Mouse (Mus musculus): ENCODE measurements around the gene Srcin1. TPM values are rescaled to one million over a fixed set of nuclear protein-coding genes. Genes with fewer than 3 reads are reported as not detected.
A peak's percentile ranks its signal among the peaks of the same experiment; 100 is the strongest.

Gene Srcin1
- polyA plus RNA-seq, 1 experiment from 2014 or later = 0.08 TPM

- Histone ChIP-seq H3K27me3 (replicated peaks) (peaks cover 84% of the 10 kb centered on the region), H3K9ac (no peak overlapping the region), H3K4me3 (no peak overlapping the region), H3K9me3 (no peaks in the 10 kb centered on the region), H3K4me1 (peaks cover 30% of the 10 kb centered on the region), H3K36me3 (no peaks in the 10 kb centered on the region), H3K4me2 (no peak overlapping the region), H3K27ac (replicated peaks) (no peak overlapping the region)
- 80% methylated on average over 6 of the region's 6 CpGs for WGBS
- no peak for ATAC-seq (ENCODE audit: extremely low read depth, insufficient number of reproducible peaks, low FRiP score, low TSS enrichment)
These were observed 45.9 kb downstream of the Srcin1 start for GRCm38 (mm10) chr11:97530069-97530468.

DNA sequence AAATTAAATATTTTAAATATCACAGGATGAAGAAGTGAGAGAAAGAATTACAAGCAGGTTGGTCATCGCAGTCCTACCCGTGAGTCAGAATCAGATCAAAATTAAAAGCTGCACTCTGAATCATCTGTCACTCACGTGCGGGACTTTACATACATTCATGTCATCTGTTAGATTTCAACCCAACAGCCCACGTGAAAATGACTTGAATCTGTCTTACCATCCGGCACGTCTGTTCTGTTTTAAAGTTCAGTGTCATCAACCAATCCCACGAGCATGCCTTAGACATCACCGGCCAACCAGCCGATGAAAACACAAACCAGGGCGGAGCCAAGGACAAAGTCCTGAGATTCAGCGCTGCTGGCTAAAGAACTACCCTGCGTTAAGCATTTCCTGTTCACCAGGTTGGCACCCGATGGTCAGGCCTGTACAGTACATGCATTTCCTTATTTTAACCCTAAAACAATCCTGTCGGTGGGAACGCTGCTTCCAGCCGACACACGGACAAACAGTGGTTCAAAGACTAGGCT lies 47.6 kb downstream of the Srcin1 start:
- ATAC-seq (ENCODE audit: extremely low read depth, insufficient number of reproducible peaks, low FRiP score, low TSS enrichment) = no peak
- 68% methylated on average over 18 of the region's 18 CpGs for WGBS
- H3K27me3 ChIP-seq (replicated peaks) = peaks cover 77% of the 10 kb centered on the region
- H3K36me3 ChIP-seq = no peaks in the 10 kb centered on the region
- H3K9ac ChIP-seq = no peak overlapping the region
- H3K4me1 ChIP-seq = peaks cover 30% of the 10 kb centered on the region
- H3K27ac ChIP-seq (replicated peaks) = no peak overlapping the region
- H3K9me3 ChIP-seq = no peaks in the 10 kb centered on the region
- H3K4me2 ChIP-seq = no peak overlapping the region
- H3K4me3 ChIP-seq = no peak overlapping the region

DNA sequence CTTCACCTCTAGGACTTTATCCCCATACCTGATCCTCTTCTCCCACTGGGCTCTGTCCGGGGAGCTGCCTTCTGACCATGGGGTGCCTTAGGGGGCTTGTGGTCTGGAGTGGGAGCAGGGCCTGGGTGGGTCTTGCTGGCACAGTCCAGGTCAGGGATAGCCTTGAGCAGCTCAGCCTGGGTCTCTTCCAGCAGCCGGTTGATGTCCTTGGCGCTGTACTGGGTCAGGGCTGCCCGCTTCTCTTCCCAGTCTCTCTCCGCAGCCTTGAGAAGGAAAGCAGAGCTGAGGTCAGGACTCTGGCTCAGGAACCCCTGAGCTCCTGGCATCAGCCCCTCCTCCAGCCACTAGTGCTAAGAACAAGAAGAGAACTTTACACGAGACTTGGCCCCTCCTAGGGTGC lies 50.7 kb downstream of the Srcin1 start:
- no peaks in the 10 kb centered on the region for H3K9me3 ChIP-seq
- ATAC-seq (ENCODE audit: extremely low read depth, insufficient number of reproducible peaks, low FRiP score, low TSS enrichment) = no peak
- no peak overlapping the region for H3K4me3 ChIP-seq
- no peaks in the 10 kb centered on the region for H3K36me3 ChIP-seq
- peaks cover 11% of the 10 kb centered on the region for H3K4me1 ChIP-seq
- H3K9ac ChIP-seq = no peak overlapping the region
- peaks cover 77% of the 10 kb centered on the region for H3K27me3 ChIP-seq (replicated peaks)
- no peak overlapping the region for H3K27ac ChIP-seq (replicated peaks)
- 75% methylated on average over 6 of the region's 6 CpGs for WGBS
- H3K4me2 ChIP-seq = no peak overlapping the region

DNA sequence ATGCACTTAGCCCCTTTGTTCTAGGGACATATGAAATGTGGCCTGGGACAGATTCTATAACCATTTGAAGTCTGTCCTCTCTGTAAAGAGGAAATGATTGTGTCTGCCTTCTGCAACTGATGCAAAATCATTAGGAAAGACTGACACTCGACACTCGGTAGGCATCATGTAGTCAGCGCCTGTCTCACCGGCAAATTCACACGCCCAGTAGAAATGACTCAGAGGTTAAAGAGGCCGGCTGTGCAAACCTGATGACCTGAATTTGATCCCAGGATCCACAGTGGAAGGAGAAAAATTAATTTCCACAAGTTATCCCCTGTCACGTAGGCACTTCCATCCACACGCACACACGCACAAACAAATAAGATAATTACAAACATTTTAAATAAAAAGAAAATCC lies 51.7 kb downstream of the Srcin1 start:
- 52% methylated on average over 9 of the region's 9 CpGs for WGBS
- H3K4me1 ChIP-seq = peaks cover 11% of the 10 kb centered on the region
- no peak overlapping the region for H3K9ac ChIP-seq
- H3K27ac ChIP-seq (replicated peaks) = no peak overlapping the region
- ATAC-seq (ENCODE audit: extremely low read depth, insufficient number of reproducible peaks, low FRiP score, low TSS enrichment) = no peak
- H3K9me3 ChIP-seq = no peaks in the 10 kb centered on the region
- H3K36me3 ChIP-seq = no peaks in the 10 kb centered on the region
- H3K4me3 ChIP-seq = no peak overlapping the region
- H3K4me2 ChIP-seq = no peak overlapping the region
- H3K27me3 ChIP-seq (replicated peaks) = peaks cover 77% of the 10 kb centered on the region

DNA sequence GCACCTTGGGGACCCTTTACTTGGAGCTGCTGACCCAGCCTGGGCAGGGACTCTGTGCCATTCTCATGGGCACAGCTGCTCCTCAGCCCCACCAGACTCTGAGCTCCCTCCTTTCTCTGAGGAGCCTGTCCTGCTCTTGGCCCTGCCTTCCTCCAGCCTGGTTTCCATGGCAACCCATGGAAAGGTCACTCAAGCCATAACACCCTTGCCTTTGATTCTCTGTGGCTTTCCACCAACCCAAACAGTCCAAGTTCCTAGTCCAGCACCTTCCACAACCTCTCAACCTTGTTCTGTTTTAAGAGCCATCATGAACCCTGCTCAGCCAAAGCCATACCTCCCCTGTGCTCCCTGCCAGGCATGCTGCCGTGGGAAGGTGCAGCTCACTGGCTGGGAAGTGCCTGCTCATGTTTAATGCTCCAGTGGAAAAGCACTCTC lies 52.1 kb downstream of the Srcin1 start:
- WGBS = 21% methylated on average over 1 of the region's 1 CpGs
- no peak overlapping the region for H3K27ac ChIP-seq (replicated peaks)
- ATAC-seq (ENCODE audit: extremely low read depth, insufficient number of reproducible peaks, low FRiP score, low TSS enrichment) = no peak
- H3K4me2 ChIP-seq = no peak overlapping the region
- H3K4me3 ChIP-seq = no peak overlapping the region
- H3K9me3 ChIP-seq = no peaks in the 10 kb centered on the region
- no peak overlapping the region for H3K9ac ChIP-seq
- H3K36me3 ChIP-seq = no peaks in the 10 kb centered on the region
- H3K4me1 ChIP-seq = peaks cover 11% of the 10 kb centered on the region
- peaks cover 75% of the 10 kb centered on the region for H3K27me3 ChIP-seq (replicated peaks)

DNA sequence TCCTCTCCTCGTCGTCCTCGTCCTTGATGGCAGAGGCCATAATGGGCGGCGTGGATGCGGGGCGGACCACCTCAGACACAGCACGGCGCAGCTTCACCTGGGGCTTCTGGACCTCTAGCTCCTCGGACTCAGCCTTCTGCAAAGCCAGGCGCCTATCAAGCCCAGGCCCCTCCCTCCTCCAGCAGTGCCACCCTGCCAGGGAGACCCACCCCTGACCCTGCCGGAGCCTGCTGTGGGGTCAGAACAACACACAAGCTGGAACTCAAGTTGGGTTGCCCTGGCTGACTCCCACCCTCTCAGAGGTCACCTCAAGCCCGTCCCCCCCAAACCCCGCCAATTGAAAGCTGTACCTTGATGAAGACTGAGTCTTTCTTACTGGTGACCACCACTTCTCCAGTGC lies 52.9 kb downstream of the Srcin1 start:
- peaks cover 11% of the 10 kb centered on the region for H3K4me1 ChIP-seq
- H3K9ac ChIP-seq = no peak overlapping the region
- peaks cover 69% of the 10 kb centered on the region for H3K27me3 ChIP-seq (replicated peaks)
- no peaks in the 10 kb centered on the region for H3K9me3 ChIP-seq
- H3K4me3 ChIP-seq = no peak overlapping the region
- H3K4me2 ChIP-seq = no peak overlapping the region
- 82% methylated on average over 14 of the region's 14 CpGs for WGBS
- H3K36me3 ChIP-seq = no peaks in the 10 kb centered on the region
- no peak for ATAC-seq (ENCODE audit: extremely low read depth, insufficient number of reproducible peaks, low FRiP score, low TSS enrichment)
- H3K27ac ChIP-seq (replicated peaks) = no peak overlapping the region

GRCm38 (mm10) chr11:97521741-97522474 lies 54.1 kb downstream of the Srcin1 start:
- H3K27me3 ChIP-seq (replicated peaks) = peaks cover 69% of the 10 kb centered on the region
- no peak for ATAC-seq (ENCODE audit: extremely low read depth, insufficient number of reproducible peaks, low FRiP score, low TSS enrichment)
- 73% methylated on average over 29 of the region's 29 CpGs for WGBS

GRCm38 (mm10) chr11:97520541-97520940 lies 55.4 kb downstream of the Srcin1 start:
- H3K4me2 ChIP-seq = no peak overlapping the region
- 82% methylated on average over 7 of the region's 7 CpGs for WGBS
- no peaks in the 10 kb centered on the region for H3K36me3 ChIP-seq
- peaks cover 11% of the 10 kb centered on the region for H3K4me1 ChIP-seq
- H3K27me3 ChIP-seq (replicated peaks) = peaks cover 64% of the 10 kb centered on the region
- H3K9ac ChIP-seq = no peak overlapping the region
- no peak overlapping the region for H3K27ac ChIP-seq (replicated peaks)
- no peaks in the 10 kb centered on the region for H3K9me3 ChIP-seq
- ATAC-seq (ENCODE audit: extremely low read depth, insufficient number of reproducible peaks, low FRiP score, low TSS enrichment) = no peak
- H3K4me3 ChIP-seq = no peak overlapping the region

More at GRCm38 (mm10) chr11:97521741-97522474, 54.1 kb downstream of the Srcin1 start:
- no peaks in the 10 kb centered on the region for H3K9me3 ChIP-seq
- peaks cover 11% of the 10 kb centered on the region for H3K4me1 ChIP-seq
- no peaks in the 10 kb centered on the region for H3K36me3 ChIP-seq
- H3K4me3 ChIP-seq = no peak overlapping the region
- no peak overlapping the region for H3K9ac ChIP-seq
- H3K4me2 ChIP-seq = no peak overlapping the region
- H3K27ac ChIP-seq (replicated peaks) = no peak overlapping the region

DNA sequence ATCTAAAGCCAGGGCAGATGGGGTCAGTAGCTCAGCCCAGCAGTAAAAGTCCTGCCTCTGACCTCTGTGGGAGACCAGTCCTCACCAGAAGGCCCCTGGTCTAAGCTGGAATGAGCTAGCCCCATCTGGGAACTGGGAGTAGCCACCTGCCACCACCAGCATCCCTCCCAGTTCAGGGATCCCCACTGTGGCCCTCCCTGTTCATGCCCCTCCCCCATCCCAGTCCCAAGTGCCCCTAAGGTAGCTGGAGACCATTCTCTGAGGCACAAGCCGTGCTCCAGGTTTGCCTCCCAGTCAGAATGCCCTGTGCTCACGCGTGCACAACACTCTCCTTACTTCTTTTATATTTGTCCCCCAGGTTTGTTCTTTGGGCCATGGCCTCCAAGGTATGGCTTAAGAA lies 62.9 kb downstream of the Srcin1 start:
- Histone ChIP-seq H3K27ac (replicated peaks) (no peak overlapping the region), H3K4me3 (no peak overlapping the region), H3K27me3 (replicated peaks) (peaks cover 38% of the 10 kb centered on the region; the same call in 1 of the 2 replicates), H3K36me3 (no peaks in the 10 kb centered on the region), H3K9me3 (no peaks in the 10 kb centered on the region), H3K9ac (no peak overlapping the region), H3K4me1 (peaks cover 6% of the 10 kb centered on the region; the same call in 1 of the 2 replicates), H3K4me2 (no peak overlapping the region)
- ATAC-seq (ENCODE audit: extremely low read depth, insufficient number of reproducible peaks, low FRiP score, low TSS enrichment) = no peak
- 76% methylated on average over 3 of the region's 3 CpGs for WGBS

DNA sequence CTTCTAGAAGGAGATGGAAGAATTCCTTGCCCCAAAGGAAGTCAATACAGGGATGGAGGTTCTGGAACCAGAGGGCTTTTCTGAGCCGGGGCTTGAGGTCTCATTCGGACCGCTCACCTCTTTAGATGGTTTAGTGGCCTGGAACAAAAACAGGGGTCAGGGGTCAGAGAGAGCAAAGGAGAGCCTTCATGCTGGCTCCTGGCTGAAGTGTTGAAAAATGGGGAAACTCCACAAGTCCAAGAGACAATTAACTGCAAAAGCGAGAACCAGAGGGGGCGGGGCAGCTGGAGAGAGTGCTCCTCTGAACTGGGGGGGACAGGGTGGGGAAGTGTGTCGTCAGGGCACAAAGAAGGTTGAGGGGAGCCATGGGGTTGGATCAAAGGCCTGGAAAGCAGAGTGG lies 63.5 kb downstream of the Srcin1 start:
- Histone ChIP-seq H3K27ac (replicated peaks) (peak overlapping the region; percentile 44), H3K9me3 (no peaks in the 10 kb centered on the region), H3K4me2 (peak overlapping the region; percentile 42), H3K27me3 (replicated peaks) (peaks cover 38% of the 10 kb centered on the region; the same call in 1 of the 2 replicates), H3K4me3 (no peak overlapping the region), H3K36me3 (no peaks in the 10 kb centered on the region), H3K4me1 (peaks cover 6% of the 10 kb centered on the region; the same call in 1 of the 2 replicates), H3K9ac (no peak overlapping the region)
- 71% methylated on average over 6 of the region's 6 CpGs for WGBS
- no peak for ATAC-seq (ENCODE audit: extremely low read depth, insufficient number of reproducible peaks, low FRiP score, low TSS enrichment)

DNA sequence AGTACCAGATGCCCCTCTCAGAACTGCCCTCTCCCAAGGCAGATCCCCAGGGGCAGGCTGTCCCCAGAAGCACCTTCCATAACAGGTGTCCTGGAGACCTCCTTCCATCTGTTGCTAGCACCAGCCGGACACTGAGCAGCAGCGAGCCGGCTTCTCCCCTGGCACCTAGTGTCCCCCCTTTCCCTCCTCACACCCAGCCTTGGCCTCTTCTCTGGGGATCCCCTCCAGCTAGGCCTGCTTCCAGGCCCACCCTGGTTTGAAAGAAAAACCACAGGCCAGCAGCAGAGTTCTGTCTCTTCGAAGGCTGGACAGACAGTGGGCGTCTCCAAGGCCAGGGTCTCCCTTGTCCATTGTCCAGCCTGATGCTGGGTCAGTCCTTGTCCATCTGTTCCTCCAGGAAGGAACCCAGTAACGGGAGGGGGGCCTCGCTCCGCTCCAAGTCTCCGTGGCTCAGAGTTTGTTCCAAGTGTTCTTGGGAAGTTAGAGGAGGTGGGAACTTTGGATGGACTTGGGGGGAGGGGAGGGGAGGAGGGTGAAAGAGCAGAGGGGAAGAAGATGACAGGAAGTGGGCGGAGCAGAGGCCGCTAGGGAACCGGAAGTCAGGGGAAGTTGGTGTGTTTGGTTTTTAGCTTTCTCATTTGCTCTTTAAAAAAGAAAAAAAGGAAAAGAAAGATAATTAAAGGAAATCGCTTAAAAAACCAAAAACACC lies 64.2 kb downstream of the Srcin1 start:
- WGBS = 48% methylated on average over 13 of the region's 13 CpGs
- Histone ChIP-seq H3K4me2 (peak overlapping the region; percentile 42), H3K9ac (peak overlapping the region; percentile 41; the same call in 1 of the 2 replicates)

More for the DNA sequence above, 64.2 kb downstream of the Srcin1 start:
- peak overlapping the region; percentile 22 for H3K4me3 ChIP-seq
- ATAC-seq (ENCODE audit: extremely low read depth, insufficient number of reproducible peaks, low FRiP score, low TSS enrichment) = no peak
- no peaks in the 10 kb centered on the region for H3K9me3 ChIP-seq
- no peaks in the 10 kb centered on the region for H3K36me3 ChIP-seq
- H3K4me1 ChIP-seq = peaks cover 6% of the 10 kb centered on the region; the same call in 1 of the 2 replicates
- peaks cover 33% of the 10 kb centered on the region; the same call in 1 of the 2 replicates for H3K27me3 ChIP-seq (replicated peaks)
- peak overlapping the region; percentile 76 for H3K27ac ChIP-seq (replicated peaks)
